ENCODE assay signal across 26 mouse cellular contexts in genomic region chr12:51337014-51337413, GRCm38 (mm10). TPM values are rescaled to one million over a fixed set of nuclear protein-coding genes. Genes with fewer than 3 reads are reported as not detected.
DNase-seq lines count a peak whose midpoint lies in the region; ATAC-seq and TF ChIP-seq lines count a peak whose summit lies in the region.
"Had no signal": no experiment of that assay in that cellular context is flagged by ENCODE, and none has a peak within 500 bp of the region (broad histone marks: within the 10 kb centered on the region; RNA-seq: fewer than 3 reads in every experiment).

No protein-coding gene starts in this region.

- no peak overlapping the region for H3K27ac ChIP-seq in MEL (ENCODE audit: control insufficient read depth, low read depth, low read length)
- no peak overlapping the region for H3K27ac ChIP-seq in intestine, embryonic 16.5 days (ENCODE audit: low read length)
- no peak overlapping the region for H3K27ac ChIP-seq in forebrain, embryonic 15.5 days (replicated peaks)
- H3K27ac ChIP-seq: embryonic facial prominence, embryonic 13.5 days; embryonic facial prominence, embryonic 15.5 days; forebrain, embryonic 10.5 days; forebrain, embryonic 12.5 days had no signal

- no peaks in the 10 kb centered on the region for H3K4me1 ChIP-seq in MEL (ENCODE audit: control insufficient read depth in 1 of 2, insufficient read depth in 2 of 2, low read length in 2 of 2)
- peaks cover 4% of the 10 kb centered on the region; the same call in 1 of the 2 replicates for H3K4me1 ChIP-seq in intestine, embryonic 16.5 days (ENCODE audit: control insufficient read depth, insufficient read depth, low read length)
- no peaks in the 10 kb centered on the region for H3K4me1 ChIP-seq in forebrain, embryonic 15.5 days
- H3K4me1 ChIP-seq: embryonic facial prominence, embryonic 13.5 days; embryonic facial prominence, embryonic 15.5 days; forebrain, embryonic 10.5 days; forebrain, embryonic 12.5 days had no signal

- WGBS in intestine, embryonic 16.5 days: 58% methylated on average over 1 of the region's 1 CpGs
- whole genome bisulfite sequencing in forebrain, embryonic 15.5 days: 92% methylated on average over 1 of the region's 1 CpGs

- no peak overlapping the region for H3K9ac ChIP-seq in MEL (ENCODE audit: control insufficient read depth, low read depth, low read length, poor library complexity, severe bottlenecking)
- no peak overlapping the region for H3K9ac ChIP-seq in intestine, embryonic 16.5 days (ENCODE audit: low read depth, low read length)
- H3K9ac ChIP-seq in forebrain, embryonic 15.5 days (replicated peaks): no peak overlapping the region
- H3K9ac ChIP-seq: embryonic facial prominence, embryonic 13.5 days; embryonic facial prominence, embryonic 15.5 days; forebrain, embryonic 12.5 days; forebrain, postnatal 0 days had no signal

- no peaks in the 10 kb centered on the region for H3K36me3 ChIP-seq in MEL (ENCODE audit: control insufficient read depth in 1 of 2, insufficient read depth in 2 of 2, low read length in 2 of 2)
- no peaks in the 10 kb centered on the region for H3K36me3 ChIP-seq in intestine, embryonic 16.5 days (ENCODE audit: control insufficient read depth, insufficient read depth, low read length)
- no peaks in the 10 kb centered on the region for H3K36me3 ChIP-seq in forebrain, embryonic 15.5 days
- H3K36me3 ChIP-seq: embryonic facial prominence, embryonic 13.5 days; embryonic facial prominence, embryonic 15.5 days; forebrain, embryonic 10.5 days; forebrain, embryonic 12.5 days; G1E had no signal

- TF ChIP-seq POLR2A in MEL (IDR thresholded peaks at IDR 0.05; ENCODE audit: control insufficient read depth in 1 of 2, insufficient read depth in 1 of 2, low read depth in 1 of 2, low read length in 2 of 2, poor library complexity in 1 of 2): no peak

- H3K9me3 ChIP-seq in MEL (replicated peaks; ENCODE audit: insufficient read depth, low read length): no peaks in the 10 kb centered on the region
- H3K9me3 ChIP-seq in intestine, embryonic 16.5 days (ENCODE audit: control insufficient read depth, low read length): no peaks in the 10 kb centered on the region
- H3K9me3 ChIP-seq in forebrain, embryonic 15.5 days: no peaks in the 10 kb centered on the region
- H3K9me3 ChIP-seq: embryonic facial prominence, embryonic 13.5 days; embryonic facial prominence, embryonic 15.5 days; forebrain, embryonic 10.5 days; forebrain, embryonic 12.5 days; G1E had no signal

- H3K79me2 ChIP-seq in MEL (ENCODE audit: control insufficient read depth, insufficient read depth, low read length, poor library complexity): no peaks in the 10 kb centered on the region

- H3K27me3 ChIP-seq in MEL (ENCODE audit: control insufficient read depth in 1 of 2, insufficient read depth in 2 of 2, low read length in 2 of 2): no peaks in the 10 kb centered on the region
- H3K27me3 ChIP-seq in intestine, embryonic 16.5 days (replicated peaks; ENCODE audit: control insufficient read depth, insufficient read depth, low read length): no peaks in the 10 kb centered on the region
- no peaks in the 10 kb centered on the region for H3K27me3 ChIP-seq in forebrain, embryonic 15.5 days
- H3K27me3 ChIP-seq: CH12.LX; embryonic facial prominence, embryonic 13.5 days; embryonic facial prominence, embryonic 15.5 days; forebrain, embryonic 12.5 days had no signal

- ATAC-seq in intestine, embryonic 16.5 days: peak; percentile 88
- ATAC-seq in granulocyte monocyte progenitor cell, adult 5-6 weeks (replicated peaks; ENCODE audit: poor library complexity, severe bottlenecking): no peak
- ATAC-seq in forebrain, embryonic 15.5 days (replicated peaks): no peak
- ATAC-seq: CD4-positive, CD25-positive, alpha-beta regulatory T cell, adult 4 months; forebrain, embryonic 14.5 days; forebrain, postnatal 0 days had no signal

- peak in 1 of 2 experiments; percentile 22; a peak in 1 of 4 replicates for TF ChIP-seq EP300 in MEL (IDR thresholded peaks at IDR 0.05; ENCODE audit: low read depth in 1 of 2, low read length in 2 of 2)

- TF ChIP-seq CTCF in MEL (IDR thresholded peaks at IDR 0.05 in 2 of 3, conservative IDR thresholded peaks at IDR 0.05 in 1 of 3; ENCODE audit: control insufficient read depth in 1 of 3, insufficient read depth in 1 of 3, low read depth in 2 of 3, low read length in 3 of 3, poor library complexity in 1 of 3, severe bottlenecking in 1 of 3): no peak

- H3K4me2 ChIP-seq in intestine, embryonic 16.5 days (ENCODE audit: low read depth, low read length): no peak overlapping the region
- H3K4me2 ChIP-seq in forebrain, embryonic 15.5 days (replicated peaks): no peak overlapping the region
- H3K4me2 ChIP-seq: embryonic facial prominence, embryonic 13.5 days; embryonic facial prominence, embryonic 15.5 days; forebrain, embryonic 12.5 days had no signal

- no peak for TF ChIP-seq RAD21 in MEL (IDR thresholded peaks at IDR 0.05; ENCODE audit: low read depth, low read length)

- no peak for DNase-seq in MEL (ENCODE audit: low read depth, low spot score)
- no peak for DNase-seq in urinary bladder, postnatal 14 days (ENCODE audit: low spot score)
- DNase-seq: adrenal gland, adult 2 months; adrenal gland, postnatal 10 days; adrenal gland, postnatal 25 days; B cell, adult 2 months; cerebellum, adult 11 months; cerebellum, adult 18-20 months; cerebellum, adult 8-10 months; cerebellum, adult 9-11 months; cerebellum, postnatal 14 days; cerebellum, postnatal 36 days; embryo, embryonic 11 days; forebrain, postnatal 0 days had no signal

- no peak overlapping the region for H3K4me3 ChIP-seq in MEL (ENCODE audit: control insufficient read depth in 1 of 2, insufficient read depth in 1 of 2, low read depth in 2 of 2, low read length in 2 of 2)
- no peak overlapping the region for H3K4me3 ChIP-seq in intestine, embryonic 16.5 days (ENCODE audit: low read length)
- no peak overlapping the region for H3K4me3 ChIP-seq in forebrain, embryonic 15.5 days
- H3K4me3 ChIP-seq: embryonic facial prominence, embryonic 13.5 days; embryonic facial prominence, embryonic 15.5 days; erythroblast, embryonic 14.5 days; forebrain, embryonic 10.5 days; forebrain, embryonic 12.5 days had no signal

TF ChIP-seq in MEL, 35 proteins besides CTCF, POLR2A, EP300 and RAD21:
- TF ChIP-seq TBP (IDR thresholded peaks at IDR 0.05; ENCODE audit: low read depth, low read length) (no peak), GATA1 (IDR thresholded peaks at IDR 0.05; ENCODE audit: low read depth, low read length) (peak; percentile 31; the same call in 1 of the 2 replicates), SIN3A (IDR thresholded peaks at IDR 0.05; ENCODE audit: low read length) (no peak), RCOR1 (IDR thresholded peaks at IDR 0.05; ENCODE audit: low read depth, low read length) (peak; percentile 73), TCF12 (IDR thresholded peaks at IDR 0.05; ENCODE audit: low read depth, low read length) (no peak), ZNF384 (IDR thresholded peaks at IDR 0.05; ENCODE audit: low read depth, low read length) (peak; percentile 51; the same call in 1 of the 2 replicates)
TF ChIP-seq in MEL: peak in this region for 3.

RNA-seq across cellular contexts. Expression of gene G2e3, which starts 10.8 kb away (rescaled TPM):
- 11.3 and 14.1 TPM in 2 replicates for total RNA-seq in MEL (2012; rRNA removed)
- polyA plus RNA-seq in MEL (2012; ENCODE audit: insufficient read depth in 1 of 2, insufficient read length in 2 of 2, low read depth in 1 of 2, low replicate concordance in 2 of 2, missing spikeins in 1 of 2): 10 to 100 TPM; 10.6 to 42.5 TPM
- polyA plus RNA-seq in intestine, embryonic 16.5 days (2015; fragmentation: Nextera tagmentation; extraction: Ambion mirVana): 16.6 and 19.3 TPM in 2 replicates
- 7.7 and 12.7 TPM in 2 replicates for total RNA-seq in granulocyte monocyte progenitor cell, adult 5-6 weeks (2014; fragmentation: Nextera tagmentation)
- 29.8 and 32.1 TPM in 2 replicates for total RNA-seq in granulocyte monocyte progenitor cell, adult 5-6 weeks (2017)
- 36.3 and 36.9 TPM in 2 replicates for polyA plus RNA-seq in forebrain, embryonic 15.5 days (2015; fragmentation: Nextera tagmentation; extraction: Ambion mirVana)

RNA-seq across cellular contexts. Expression of gene Scfd1, which starts 40.3 kb away (rescaled TPM):
- 35.4 and 36.6 TPM in 2 replicates for total RNA-seq in MEL (2012; rRNA removed)
- 10 to 100 TPM in 1 of 2 experiments, not detected in 1; 28.0 TPM for polyA plus RNA-seq in MEL (2012; ENCODE audit: insufficient read depth in 1 of 2, insufficient read length in 2 of 2, low read depth in 1 of 2, low replicate concordance in 2 of 2, missing spikeins in 1 of 2)
- polyA plus RNA-seq in intestine, embryonic 16.5 days (2015; fragmentation: Nextera tagmentation; extraction: Ambion mirVana): 75.8 and 76.0 TPM in 2 replicates
- 51.7 and 51.9 TPM in 2 replicates for total RNA-seq in granulocyte monocyte progenitor cell, adult 5-6 weeks (2014; fragmentation: Nextera tagmentation)
- total RNA-seq in granulocyte monocyte progenitor cell, adult 5-6 weeks (2017): 104 and 112 TPM in 2 replicates
- 59.5 and 59.8 TPM in 2 replicates for polyA plus RNA-seq in forebrain, embryonic 15.5 days (2015; fragmentation: Nextera tagmentation; extraction: Ambion mirVana)
